Mouse (Mus musculus): ENCODE data around the gene Gm20716. TPM values are rescaled to one million over a fixed set of nuclear protein-coding genes. Genes with fewer than 3 reads are reported as not detected.
A peak's percentile ranks its signal among the peaks of the same experiment; 100 is the strongest.
"Not testable (repeated sequence)": the region's sequence is repeated elsewhere in the genome, so short reads cannot be mapped to it uniquely, and the experiment has no call there.

Gene Gm20716
- polyA plus RNA-seq, 1 experiment from 2014 or later, result 21.5 TPM

- WGBS, result 47% methylated on average over 21 of the region's 21 CpGs
- no peaks in the 10 kb centered on the region for H3K27me3 ChIP-seq (replicated peaks; ENCODE audit: control insufficient read depth, insufficient read depth, low read length)
- no peaks in the 10 kb centered on the region for H3K9me3 ChIP-seq (ENCODE audit: control insufficient read depth, low read length)
- no peak overlapping the region for H3K4me2 ChIP-seq (ENCODE audit: low read depth, low read length)
- no peak overlapping the region for H3K4me3 ChIP-seq (ENCODE audit: low read depth, low read length)
- H3K36me3 ChIP-seq (ENCODE audit: control insufficient read depth, insufficient read depth, low read length), result no peaks in the 10 kb centered on the region
- DNase-seq (ENCODE audit: low spot score) (no peak), ATAC-seq (ENCODE audit: low read depth) (no peak; the same call in 1 of the 2 replicates)
- H3K4me1 ChIP-seq (ENCODE audit: control insufficient read depth, insufficient read depth, low read length), result peaks cover 25% of the 10 kb centered on the region
- H3K9ac ChIP-seq (ENCODE audit: low read depth, low read length), result no peak overlapping the region
- no peak overlapping the region for H3K27ac ChIP-seq (replicated peaks; ENCODE audit: low read depth, low read length)
Measured at GRCm38 (mm10) chr2:168166750-168167460, 63.3 kb downstream of the Gm20716 start.

- H3K9me3 ChIP-seq (ENCODE audit: control insufficient read depth, low read length), result no peaks in the 10 kb centered on the region
- peak overlapping the region; percentile 60 for H3K4me2 ChIP-seq (ENCODE audit: low read depth, low read length)
- ATAC-seq (ENCODE audit: low read depth), result peak; percentile 5; the same call in 1 of the 2 replicates
- peak overlapping the region; percentile 32 for H3K4me3 ChIP-seq (ENCODE audit: low read depth, low read length)
- H3K27ac ChIP-seq (replicated peaks; ENCODE audit: low read depth, low read length), result peak overlapping the region; percentile 12; the same call in 1 of the 2 replicates
- H3K4me1 ChIP-seq (ENCODE audit: control insufficient read depth, insufficient read depth, low read length), result peaks cover 20% of the 10 kb centered on the region; the same call in 1 of the 2 replicates
- peak overlapping the region; percentile 57 for H3K9ac ChIP-seq (ENCODE audit: low read depth, low read length)
- DNase-seq (ENCODE audit: low spot score), result no peak
- WGBS, result 8% methylated on average over 14 of the region's 14 CpGs
- no peaks in the 10 kb centered on the region for H3K36me3 ChIP-seq (ENCODE audit: control insufficient read depth, insufficient read depth, low read length)
- no peaks in the 10 kb centered on the region for H3K27me3 ChIP-seq (replicated peaks; ENCODE audit: control insufficient read depth, insufficient read depth, low read length)
Measured at GRCm38 (mm10) chr2:168161978-168162377, 68.2 kb downstream of the Gm20716 start.

- 5% methylated on average over 11 of the region's 11 CpGs for WGBS
- Histone ChIP-seq H3K4me2 (ENCODE audit: low read depth, low read length) (peak overlapping the region; percentile 60), H3K4me3 (ENCODE audit: low read depth, low read length) (peak overlapping the region; percentile 32), H3K9me3 (ENCODE audit: control insufficient read depth, low read length) (no peaks in the 10 kb centered on the region), H3K9ac (ENCODE audit: low read depth, low read length) (peak overlapping the region; percentile 57), H3K4me1 (ENCODE audit: control insufficient read depth, insufficient read depth, low read length) (peaks cover 20% of the 10 kb centered on the region; the same call in 1 of the 2 replicates), H3K27me3 (replicated peaks; ENCODE audit: control insufficient read depth, insufficient read depth, low read length) (no peaks in the 10 kb centered on the region), H3K36me3 (ENCODE audit: control insufficient read depth, insufficient read depth, low read length) (no peaks in the 10 kb centered on the region), H3K27ac (replicated peaks; ENCODE audit: low read depth, low read length) (peak overlapping the region; percentile 12; the same call in 1 of the 2 replicates)
- DNase-seq (ENCODE audit: low spot score) (no peak), ATAC-seq (ENCODE audit: low read depth) (peak; percentile 32)
Measured at GRCm38 (mm10) chr2:168161514-168161971, 68.6 kb downstream of the Gm20716 start.

GRCm38 (mm10) chr2:168160370-168160930 lies 69.7 kb downstream of the Gm20716 start:
- no peak overlapping the region for H3K27ac ChIP-seq (replicated peaks; ENCODE audit: low read depth, low read length)

GRCm38 (mm10) chr2:168158911-168159711 lies 71.1 kb downstream of the Gm20716 start:
- Histone ChIP-seq H3K9me3 (ENCODE audit: control insufficient read depth, low read length) (no peaks in the 10 kb centered on the region), H3K27ac (replicated peaks; ENCODE audit: low read depth, low read length) (peak overlapping the region; percentile 54; the same call in 1 of the 2 replicates), H3K4me2 (ENCODE audit: low read depth, low read length) (peak overlapping the region; percentile 58), H3K4me1 (ENCODE audit: control insufficient read depth, insufficient read depth, low read length) (peaks cover 29% of the 10 kb centered on the region), H3K27me3 (replicated peaks; ENCODE audit: control insufficient read depth, insufficient read depth, low read length) (no peaks in the 10 kb centered on the region), H3K9ac (ENCODE audit: low read depth, low read length) (peak overlapping the region; percentile 55; the same call in 1 of the 2 replicates), H3K36me3 (ENCODE audit: control insufficient read depth, insufficient read depth, low read length) (no peaks in the 10 kb centered on the region), H3K4me3 (ENCODE audit: low read depth, low read length) (peak overlapping the region; percentile 26)
- ATAC-seq (ENCODE audit: low read depth) (peak; percentile 54), DNase-seq (ENCODE audit: low spot score) (peak; percentile 81)
- 4% methylated on average over 22 of the region's 25 CpGs for WGBS

More at GRCm38 (mm10) chr2:168160370-168160930, 69.7 kb downstream of the Gm20716 start:
- no peaks in the 10 kb centered on the region for H3K36me3 ChIP-seq (ENCODE audit: control insufficient read depth, insufficient read depth, low read length)
- WGBS, result 80% methylated on average over 9 of the region's 9 CpGs
- H3K4me2 ChIP-seq (ENCODE audit: low read depth, low read length), result no peak overlapping the region
- no peak overlapping the region for H3K9ac ChIP-seq (ENCODE audit: low read depth, low read length)
- no peak overlapping the region for H3K4me3 ChIP-seq (ENCODE audit: low read depth, low read length)
- ATAC-seq (ENCODE audit: low read depth), result no peak
- no peak for DNase-seq (ENCODE audit: low spot score)
- no peaks in the 10 kb centered on the region for H3K9me3 ChIP-seq (ENCODE audit: control insufficient read depth, low read length)
- H3K4me1 ChIP-seq (ENCODE audit: control insufficient read depth, insufficient read depth, low read length), result peaks cover 20% of the 10 kb centered on the region; the same call in 1 of the 2 replicates
- no peaks in the 10 kb centered on the region for H3K27me3 ChIP-seq (replicated peaks; ENCODE audit: control insufficient read depth, insufficient read depth, low read length)

GRCm38 (mm10) chr2:168157974-168158373 lies 72.2 kb downstream of the Gm20716 start:
- not testable (repeated sequence) for H3K9me3 ChIP-seq (ENCODE audit: control insufficient read depth, low read length); H3K27me3 ChIP-seq (replicated peaks; ENCODE audit: control insufficient read depth, insufficient read depth, low read length); H3K27ac ChIP-seq (replicated peaks; ENCODE audit: low read depth, low read length); H3K9ac ChIP-seq (ENCODE audit: low read depth, low read length); ATAC-seq (ENCODE audit: low read depth); DNase-seq (ENCODE audit: low spot score); H3K4me3 ChIP-seq (ENCODE audit: low read depth, low read length); H3K4me2 ChIP-seq (ENCODE audit: low read depth, low read length); H3K36me3 ChIP-seq (ENCODE audit: control insufficient read depth, insufficient read depth, low read length)
- H3K4me1 ChIP-seq (ENCODE audit: control insufficient read depth, insufficient read depth, low read length), result peaks cover 31% of the 10 kb centered on the region
- WGBS, result 55% methylated on average over 9 of the region's 11 CpGs

- Histone ChIP-seq H3K4me3 (ENCODE audit: low read depth, low read length) (no peak overlapping the region), H3K9me3 (ENCODE audit: control insufficient read depth, low read length) (no peaks in the 10 kb centered on the region), H3K9ac (ENCODE audit: low read depth, low read length) (no peak overlapping the region; the same call in 1 of the 2 replicates), H3K27ac (replicated peaks; ENCODE audit: low read depth, low read length) (no peak overlapping the region; the same call in 1 of the 2 replicates), H3K36me3 (ENCODE audit: control insufficient read depth, insufficient read depth, low read length) (no peaks in the 10 kb centered on the region), H3K4me2 (ENCODE audit: low read depth, low read length) (no peak overlapping the region; the same call in 1 of the 2 replicates), H3K4me1 (ENCODE audit: control insufficient read depth, insufficient read depth, low read length) (peaks cover 24% of the 10 kb centered on the region), H3K27me3 (replicated peaks; ENCODE audit: control insufficient read depth, insufficient read depth, low read length) (no peaks in the 10 kb centered on the region)
- ATAC-seq (ENCODE audit: low read depth) (no peak), DNase-seq (ENCODE audit: low spot score) (no peak)
- 38% methylated on average over 14 of the region's 14 CpGs for WGBS
Measured at GRCm38 (mm10) chr2:168156361-168156760, 73.8 kb downstream of the Gm20716 start.

GRCm38 (mm10) chr2:168155666-168156065 lies 74.5 kb downstream of the Gm20716 start:
- ATAC-seq (ENCODE audit: low read depth), result no peak
- H3K27me3 ChIP-seq (replicated peaks; ENCODE audit: control insufficient read depth, insufficient read depth, low read length), result no peaks in the 10 kb centered on the region
- no peak overlapping the region for H3K27ac ChIP-seq (replicated peaks; ENCODE audit: low read depth, low read length)
- 95% methylated on average over 7 of the region's 7 CpGs for whole genome bisulfite sequencing
- H3K4me2 ChIP-seq (ENCODE audit: low read depth, low read length), result no peak overlapping the region
- DNase-seq (ENCODE audit: low spot score), result no peak
- no peak overlapping the region for H3K9ac ChIP-seq (ENCODE audit: low read depth, low read length)
- peaks cover 23% of the 10 kb centered on the region for H3K4me1 ChIP-seq (ENCODE audit: control insufficient read depth, insufficient read depth, low read length)
- H3K36me3 ChIP-seq (ENCODE audit: control insufficient read depth, insufficient read depth, low read length), result no peaks in the 10 kb centered on the region
- no peak overlapping the region for H3K4me3 ChIP-seq (ENCODE audit: low read depth, low read length)
- no peaks in the 10 kb centered on the region for H3K9me3 ChIP-seq (ENCODE audit: control insufficient read depth, low read length)

Measured in embryonic facial prominence, embryonic 14.5 days (tissue).